Mouse (Mus musculus): ENCODE data around the gene Snai1. TPM values are rescaled to one million over a fixed set of nuclear protein-coding genes. Genes with fewer than 3 reads are reported as not detected.
A peak's percentile ranks its signal among the peaks of the same experiment; 100 is the strongest.

Snai1 gene
- total RNA-seq, 2 experiments from 2014 or later: 0.73 to 1.0 TPM

DNA sequence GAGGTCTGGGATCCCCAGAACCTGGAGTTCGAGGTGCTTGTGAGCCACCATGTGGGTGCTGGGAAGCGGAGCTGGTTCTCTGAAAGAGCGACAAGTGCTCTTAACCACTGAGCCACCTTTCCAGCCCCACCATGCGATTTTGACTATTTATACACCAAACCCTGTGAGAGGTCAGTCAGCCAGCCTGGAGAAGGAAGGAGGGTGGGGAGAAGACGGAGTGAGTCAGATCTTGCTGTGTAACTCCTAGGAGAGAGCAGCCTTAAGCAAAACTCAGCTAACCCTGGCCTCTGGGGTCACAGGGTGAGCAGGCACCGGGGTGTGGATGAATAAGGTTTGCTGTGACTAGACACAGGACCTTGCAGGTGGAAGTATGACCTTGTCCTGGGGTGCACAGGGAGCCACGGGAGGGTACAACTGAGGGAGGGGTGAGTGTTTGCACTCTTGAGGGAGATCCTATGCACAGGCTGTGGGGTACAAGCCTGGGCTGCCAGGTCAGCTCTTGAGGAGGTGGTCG lies 12.4 kb downstream of the Snai1 start:
- no peak for DNase-seq (ENCODE audit: low spot score)

- DNase-seq (ENCODE audit: low spot score): no peak
These were observed 13.4 kb downstream of the Snai1 start for GRCm38 (mm10) chr2:167551342-167551920.

- DNase-seq (ENCODE audit: low spot score): no peak
These were observed 14.3 kb downstream of the Snai1 start for GRCm38 (mm10) chr2:167552292-167552691.

GRCm38 (mm10) chr2:167552927-167553402 lies 15.0 kb downstream of the Snai1 start:
- DNase-seq (ENCODE audit: low spot score): no peak

DNA sequence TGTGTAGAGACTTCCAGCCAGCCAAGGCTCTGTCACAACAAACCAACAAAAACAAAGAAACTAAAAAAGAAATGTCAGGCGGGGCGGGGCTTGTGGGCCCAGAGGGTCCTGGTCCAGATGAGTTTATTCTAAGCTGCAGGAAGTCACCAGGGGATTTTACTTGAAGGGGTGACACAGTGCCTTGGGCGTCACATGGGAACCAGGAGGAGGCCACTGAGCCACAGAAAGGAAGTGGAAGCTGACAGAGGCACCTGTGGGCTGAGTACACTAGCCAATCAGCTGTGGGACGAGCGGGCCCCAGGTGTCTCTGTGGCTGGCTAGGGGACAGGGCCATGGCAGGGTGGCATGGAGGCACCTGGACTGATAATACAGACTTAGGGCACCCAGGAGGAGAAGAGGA lies 17.8 kb downstream of the Snai1 start:
- no peak for DNase-seq (ENCODE audit: low spot score)

DNA sequence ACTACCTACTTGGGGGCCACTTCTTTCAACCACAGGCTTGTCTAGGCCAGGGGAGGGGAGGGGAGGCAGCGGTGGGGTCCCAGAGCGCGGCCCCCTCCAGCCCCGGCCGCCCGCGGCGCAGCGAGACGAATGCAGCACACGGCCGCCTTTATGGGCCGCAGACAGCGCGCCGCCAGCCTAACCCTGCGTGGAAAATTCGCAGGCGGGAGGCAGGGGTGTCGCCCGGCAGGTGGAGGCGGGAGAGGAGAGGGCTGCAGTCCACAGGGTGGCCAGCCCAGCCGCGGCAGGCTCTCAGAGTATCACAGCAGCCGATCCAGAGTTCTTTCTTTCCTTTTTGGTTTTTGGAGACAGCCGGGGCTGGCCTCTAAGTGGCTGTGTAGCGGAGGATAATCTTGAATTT lies 21.4 kb downstream of the Snai1 start:
- no peak for DNase-seq (ENCODE audit: low spot score)

- no peak for DNase-seq (ENCODE audit: low spot score)
These were observed 24.1 kb downstream of the Snai1 start for GRCm38 (mm10) chr2:167562101-167562500.

DNA sequence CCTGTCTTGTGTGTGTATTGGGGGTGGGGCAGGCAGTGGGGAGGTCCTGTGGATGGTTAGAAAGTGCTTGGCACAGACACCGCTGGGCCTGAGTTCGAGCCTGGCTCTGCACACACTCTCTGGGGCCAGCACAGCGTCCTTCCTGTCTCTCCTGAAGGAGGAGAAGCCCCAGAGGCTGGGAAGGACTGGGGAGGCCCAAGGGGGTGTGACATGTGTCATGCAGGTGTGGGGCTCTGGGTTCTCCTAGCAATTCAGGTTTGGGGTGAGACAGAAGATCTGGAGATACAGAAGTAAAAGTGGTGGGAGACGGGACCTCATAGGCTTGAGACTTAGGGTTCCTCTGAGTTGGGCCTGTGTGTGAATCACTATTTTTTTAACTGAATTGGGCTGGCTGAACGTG lies 25.0 kb downstream of the Snai1 start:
- DNase-seq (ENCODE audit: low spot score): no peak

GRCm38 (mm10) chr2:167563703-167564102 lies 25.7 kb downstream of the Snai1 start:
- no peak for DNase-seq (ENCODE audit: low spot score)

GRCm38 (mm10) chr2:167564551-167565311 lies 26.7 kb downstream of the Snai1 start:
- no peak for DNase-seq (ENCODE audit: low spot score)

- DNase-seq (ENCODE audit: low spot score): no peak
These were observed 27.3 kb downstream of the Snai1 start for GRCm38 (mm10) chr2:167565312-167565656.

GRCm38 (mm10) chr2:167565682-167566081 lies 27.7 kb downstream of the Snai1 start:
- peak; percentile 71 for DNase-seq (ENCODE audit: low spot score)

DNA sequence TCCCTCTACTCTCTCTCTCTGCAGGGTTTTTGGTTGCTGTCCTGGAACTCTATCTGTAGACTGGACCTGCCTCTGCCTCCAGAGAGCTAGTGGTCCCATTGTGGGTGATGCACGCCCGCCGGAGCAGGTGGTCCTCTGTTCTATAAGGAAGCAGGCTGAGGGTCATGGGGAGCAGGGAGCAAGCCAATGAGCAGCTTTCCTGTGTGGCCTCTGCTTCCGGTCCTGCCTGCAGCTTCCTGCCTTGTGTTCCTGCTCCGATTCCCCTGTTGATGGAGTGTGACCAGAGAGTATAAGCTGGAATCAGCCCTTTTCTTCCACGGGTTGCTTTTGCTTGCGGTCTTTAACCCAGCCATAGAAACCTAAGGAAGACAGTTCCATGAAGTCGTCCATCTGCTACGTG lies 30.1 kb downstream of the Snai1 start:
- DNase-seq (ENCODE audit: low spot score): no peak

GRCm38 (mm10) chr2:167569934-167570651 lies 32.1 kb downstream of the Snai1 start:
- peak; percentile 91 for DNase-seq (ENCODE audit: low spot score)

DNA sequence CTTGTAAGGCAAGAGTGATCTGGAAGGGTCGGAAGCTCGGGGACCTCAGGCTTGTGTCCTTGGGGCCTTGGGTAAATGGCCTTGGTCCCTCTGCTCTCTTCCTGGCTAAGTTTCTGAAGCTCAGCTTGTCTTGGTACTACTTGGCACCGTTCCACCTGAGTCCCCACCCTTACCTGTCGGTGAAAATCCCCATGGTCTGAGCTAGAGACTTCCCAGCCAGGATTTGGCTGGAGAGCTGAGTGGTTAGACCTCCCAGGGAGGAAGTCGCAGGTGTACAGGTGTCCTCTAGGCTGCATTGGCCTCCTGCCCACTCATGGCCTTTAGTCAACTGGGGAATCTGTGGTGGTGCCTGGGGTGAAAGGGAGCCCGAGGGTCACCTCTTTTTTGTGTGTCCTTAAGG lies 32.8 kb downstream of the Snai1 start:
- no peak for DNase-seq (ENCODE audit: low spot score)

GRCm38 (mm10) chr2:167571442-167572220 lies 33.6 kb downstream of the Snai1 start:
- no peak for DNase-seq (ENCODE audit: low spot score)

- peak; percentile 83 for DNase-seq (ENCODE audit: low spot score)
These were observed 36.8 kb downstream of the Snai1 start for GRCm38 (mm10) chr2:167574814-167575213.

DNA sequence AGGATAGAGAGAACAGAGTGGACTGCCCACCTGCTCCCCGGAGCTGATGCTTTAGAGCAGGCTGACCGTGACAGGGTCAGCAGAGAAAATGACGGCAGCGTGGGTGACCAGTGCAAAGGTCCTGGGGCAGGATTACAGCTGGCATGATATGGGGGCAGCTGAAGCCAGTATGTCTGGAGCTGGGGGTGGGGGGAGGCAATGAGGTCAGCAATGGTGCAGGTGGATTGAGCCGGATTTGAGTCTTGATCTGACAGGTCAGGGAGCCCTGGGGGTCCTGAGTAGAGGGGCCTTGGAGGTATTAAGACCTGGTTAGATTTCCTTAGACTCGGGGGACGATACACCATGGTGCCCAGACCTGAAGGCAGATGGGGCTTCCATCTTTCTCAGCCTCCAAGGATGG lies 37.6 kb downstream of the Snai1 start:
- no peak for DNase-seq (ENCODE audit: low spot score)

DNA sequence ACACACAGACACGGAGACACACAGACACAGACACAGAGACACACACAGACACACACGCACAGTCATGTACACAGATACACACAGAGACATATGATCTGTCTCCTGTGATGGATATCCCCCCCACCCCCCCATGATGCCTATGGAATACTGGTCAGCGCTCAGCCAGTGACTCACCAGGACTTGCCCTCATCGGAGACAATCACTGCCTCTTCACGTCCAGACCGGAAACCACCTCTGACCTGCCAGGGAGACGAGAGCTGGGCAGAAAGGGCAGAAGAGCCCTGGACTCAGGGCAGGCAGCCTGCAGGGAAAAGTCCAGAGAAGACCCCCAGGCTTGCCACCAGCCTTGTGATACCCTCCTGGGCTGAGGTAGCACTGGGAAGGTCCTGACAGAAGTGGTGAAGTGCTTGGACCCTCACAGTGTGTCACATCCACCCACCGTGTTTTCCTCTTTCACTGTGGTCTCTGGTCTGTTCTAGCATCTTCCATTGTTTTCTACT lies 38.2 kb downstream of the Snai1 start:
- DNase-seq (ENCODE audit: low spot score): no peak

DNA sequence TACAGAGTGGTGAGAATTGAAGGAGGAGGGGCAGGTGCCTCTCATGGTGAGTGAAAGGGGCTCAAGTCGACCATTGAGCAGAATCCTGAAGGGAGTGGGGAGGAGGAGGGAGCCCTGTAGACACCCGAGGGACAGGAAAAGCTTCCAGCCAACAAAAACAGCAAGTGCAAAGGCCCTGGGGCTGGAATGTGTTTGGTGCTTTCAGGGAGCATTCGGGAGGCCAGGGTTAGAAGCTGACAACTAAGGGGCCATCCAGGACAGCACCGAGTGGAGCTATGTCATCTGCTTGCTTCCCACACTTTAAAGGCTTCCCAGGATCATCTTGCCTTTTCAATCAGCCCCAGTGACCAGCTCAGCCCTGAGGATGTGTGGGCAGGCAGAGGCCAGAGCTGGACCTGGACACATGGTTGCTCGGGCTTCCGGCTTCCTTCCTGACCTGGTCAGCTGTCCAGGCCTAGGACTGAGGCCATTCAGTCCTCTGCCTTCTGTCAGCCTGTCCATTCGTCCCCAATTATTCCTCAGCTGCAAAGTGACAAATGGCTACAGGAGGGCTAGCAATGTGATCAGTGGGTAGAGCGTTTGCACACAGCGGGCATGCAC lies 39.3 kb downstream of the Snai1 start:
- DNase-seq (ENCODE audit: low spot score): no peak

- no peak for DNase-seq (ENCODE audit: low spot score)
These were observed 40.5 kb downstream of the Snai1 start for GRCm38 (mm10) chr2:167578521-167578920.
